Mouse (Mus musculus) hindbrain, embryonic 15.5 days (tissue): Measurements from ENCODE around the gene Il10. TPM values are rescaled to one million over a fixed set of nuclear protein-coding genes. Genes with fewer than 3 reads are reported as not detected.

Source experiments
- ATAC-seq: fragments of 200-750 bp; cut with Nextera tagmentation; 2 replicates; pipeline ENCODE4 v1.8.0; 2017; ENCODE audit warnings: low read depth, moderate number of reproducible peaks, moderate TSS enrichment; ENCODE audit not compliant: low FRiP score
- H3K27ac ChIP-seq: fragments of 300-500 bp; sonication (generic); replicated peaks from 2 replicates; pipeline ENCODE4 v1.5.1; 2015; ENCODE audit warnings: mild to moderate bottlenecking, inconsistent platforms
- H3K27me3 ChIP-seq: fragments of 300-500 bp; sonication (generic); 2 replicates; pipeline ENCODE4 v1.6.1; 2015; ENCODE audit warnings: control low read depth, inconsistent platforms
- H3K36me3 ChIP-seq: fragments of 300-500 bp; sonication (generic); 2 replicates; pipeline ENCODE4 v1.6.1; 2015; ENCODE audit warnings: control low read depth, inconsistent platforms
- H3K4me1 ChIP-seq: fragments of 300-500 bp; sonication (generic); replicated peaks from 2 replicates; pipeline ENCODE4 v1.6.1; 2015; ENCODE audit warnings: control low read depth, inconsistent platforms
- H3K4me2 ChIP-seq: fragments of 300-500 bp; sonication (generic); 2 replicates; pipeline ENCODE4 v1.6.1; 2015; ENCODE audit warnings: moderate library complexity, mild to moderate bottlenecking, inconsistent platforms
- H3K4me3 ChIP-seq: fragments of 300-500 bp; sonication (generic); 2 replicates; pipeline ENCODE4 v1.5.1; 2015; ENCODE audit warnings: mild to moderate bottlenecking, inconsistent platforms
- H3K9ac ChIP-seq: fragments of 300-500 bp; sonication (generic); 2 replicates; pipeline ENCODE4 v1.6.1; 2015; ENCODE audit warnings: inconsistent platforms
- H3K9me3 ChIP-seq: fragments of 300-500 bp; sonication (generic); 2 replicates; pipeline ENCODE4 v1.6.1; 2016; ENCODE audit warnings: control low read depth, inconsistent platforms
- WGBS: fragments of 180-500 bp; shearing (Covaris S2); methylation state at CpG from one replicate; pipeline ENCODE4 v1.1.7; 2015; 5-methylcytosine and 5-hydroxymethylcytosine counted together
- polyA plus RNA-seq: library from polyadenylated mRNA; unstranded; fragments of >200 nt; fragmentation: Nextera tagmentation; extraction: Ambion mirVana; gene quantifications from 2 replicates; pipeline ENCODE4 v1.2.1, GENCODE M21; 2015

Il10 gene
- polyA plus RNA-seq, 1 experiment from 2014 or later = not detected

DNA sequence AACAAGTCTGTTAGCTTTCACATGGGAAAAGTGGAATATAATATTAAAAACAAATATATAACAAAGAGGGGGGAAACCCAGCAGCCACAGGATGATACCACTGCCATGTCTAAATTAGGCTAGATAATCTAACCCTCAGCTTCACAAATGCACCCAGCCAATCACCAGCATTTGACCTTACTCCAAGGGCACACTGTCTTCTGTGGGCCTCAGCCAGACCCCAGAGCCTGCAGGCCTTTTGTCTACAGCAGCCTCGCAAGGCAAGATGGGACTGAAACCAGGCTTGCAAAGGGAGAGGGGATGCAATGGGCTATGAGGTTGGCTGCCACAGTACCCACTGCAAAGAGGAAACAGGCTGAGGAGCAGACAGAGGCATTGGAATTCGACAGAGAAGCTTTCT is 22.6 kb downstream of the Il10 start:
- no peak overlapping the region for H3K4me2 ChIP-seq
- H3K36me3 ChIP-seq = no peaks in the 10 kb centered on the region
- ATAC-seq = no peak
- H3K27ac ChIP-seq = no peak overlapping the region
- H3K9ac ChIP-seq = no peak overlapping the region
- no peaks in the 10 kb centered on the region for H3K27me3 ChIP-seq
- H3K4me3 ChIP-seq = no peak overlapping the region
- no peaks in the 10 kb centered on the region for H3K4me1 ChIP-seq
- 62% methylated on average over 2 of the region's 2 CpGs for WGBS
- no peaks in the 10 kb centered on the region for H3K9me3 ChIP-seq

DNA sequence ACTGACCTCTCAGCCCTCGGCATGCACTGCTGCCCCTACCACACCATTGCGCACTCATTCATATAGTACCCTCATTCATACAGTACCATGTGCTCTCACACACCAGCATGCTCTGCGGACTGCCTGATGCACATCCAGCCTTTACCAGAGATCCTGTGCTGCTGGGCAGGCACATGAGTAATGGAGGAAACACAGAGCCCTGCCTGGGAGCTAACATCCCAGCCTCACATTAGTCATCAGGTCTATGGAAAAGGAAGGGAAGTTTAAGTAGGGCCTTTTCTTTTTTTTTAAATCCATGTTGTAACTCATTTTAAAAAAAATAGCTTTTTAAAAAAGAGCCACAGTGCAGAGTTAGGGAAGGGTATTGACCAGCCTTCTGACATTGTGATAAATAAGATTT is 23.1 kb downstream of the Il10 start:
- no peak overlapping the region for H3K4me2 ChIP-seq
- H3K27me3 ChIP-seq = no peaks in the 10 kb centered on the region
- no peak overlapping the region for H3K27ac ChIP-seq
- H3K9me3 ChIP-seq = no peaks in the 10 kb centered on the region
- no peak for ATAC-seq
- no peaks in the 10 kb centered on the region for H3K4me1 ChIP-seq
- no peaks in the 10 kb centered on the region for H3K36me3 ChIP-seq
- 85% methylated on average over 3 of the region's 3 CpGs for WGBS
- H3K9ac ChIP-seq = no peak overlapping the region
- no peak overlapping the region for H3K4me3 ChIP-seq

DNA sequence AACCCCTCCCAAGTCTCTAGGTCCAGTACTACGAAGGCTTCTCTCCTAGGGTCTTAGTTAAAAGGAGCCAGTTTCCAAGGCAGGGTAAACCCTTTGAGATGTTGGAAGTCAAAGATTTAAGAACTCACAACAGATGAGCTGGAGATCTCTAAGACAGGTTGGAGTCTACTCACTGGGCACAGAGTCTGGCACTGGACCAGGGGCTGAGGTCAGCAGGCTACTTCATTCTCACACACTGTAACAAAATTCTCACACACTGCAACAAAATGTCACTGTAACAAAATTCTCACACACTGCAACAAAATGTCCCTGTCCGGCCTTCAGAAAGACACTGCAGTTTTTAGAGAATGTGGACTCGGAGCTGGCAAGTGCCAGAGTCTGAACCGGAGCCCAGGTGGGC is 24.0 kb downstream of the Il10 start:
- H3K9me3 ChIP-seq = no peaks in the 10 kb centered on the region
- H3K27ac ChIP-seq = no peak overlapping the region
- no peaks in the 10 kb centered on the region for H3K4me1 ChIP-seq
- no peak overlapping the region for H3K4me2 ChIP-seq
- ATAC-seq = no peak
- WGBS = 95% methylated on average over 4 of the region's 4 CpGs
- H3K4me3 ChIP-seq = no peak overlapping the region
- no peaks in the 10 kb centered on the region for H3K27me3 ChIP-seq
- H3K36me3 ChIP-seq = no peaks in the 10 kb centered on the region
- H3K9ac ChIP-seq = no peak overlapping the region

DNA sequence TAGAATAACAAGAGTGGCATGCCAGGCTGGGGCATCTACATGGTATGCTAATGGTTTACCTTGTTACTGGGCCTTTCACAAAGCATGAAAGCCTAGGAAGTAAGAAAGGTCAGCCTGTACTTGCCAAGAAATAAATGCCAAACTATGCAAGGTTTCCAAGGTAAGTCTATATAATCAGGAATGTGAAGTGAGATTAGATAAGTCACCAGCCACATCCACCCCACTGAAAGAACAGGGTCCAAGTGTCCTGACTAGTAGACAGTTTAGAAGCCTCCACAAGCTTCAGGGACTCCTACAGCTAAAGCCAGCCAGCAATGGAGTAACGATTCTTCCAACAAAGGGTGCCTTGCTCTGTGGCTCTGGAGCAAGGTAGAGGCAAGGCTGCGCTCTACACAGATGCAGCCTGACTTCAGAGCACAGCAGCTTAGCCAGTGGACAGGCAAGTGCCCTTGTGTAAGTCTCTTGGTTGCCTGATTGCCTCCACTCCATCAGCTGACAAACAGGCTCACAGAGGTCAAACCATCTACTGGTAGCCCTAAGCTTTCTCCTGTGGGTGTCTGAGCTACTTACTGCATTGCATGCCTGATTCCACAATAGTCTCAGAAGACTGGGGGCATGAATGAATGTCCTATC is 26.2 kb downstream of the Il10 start:
- WGBS = 88% methylated on average over 2 of the region's 2 CpGs
- no peaks in the 10 kb centered on the region for H3K4me1 ChIP-seq
- no peaks in the 10 kb centered on the region for H3K36me3 ChIP-seq
- no peak for ATAC-seq
- no peaks in the 10 kb centered on the region for H3K27me3 ChIP-seq
- H3K9ac ChIP-seq = no peak overlapping the region
- H3K4me3 ChIP-seq = no peak overlapping the region
- H3K27ac ChIP-seq = no peak overlapping the region
- H3K4me2 ChIP-seq = no peak overlapping the region
- no peaks in the 10 kb centered on the region for H3K9me3 ChIP-seq

DNA sequence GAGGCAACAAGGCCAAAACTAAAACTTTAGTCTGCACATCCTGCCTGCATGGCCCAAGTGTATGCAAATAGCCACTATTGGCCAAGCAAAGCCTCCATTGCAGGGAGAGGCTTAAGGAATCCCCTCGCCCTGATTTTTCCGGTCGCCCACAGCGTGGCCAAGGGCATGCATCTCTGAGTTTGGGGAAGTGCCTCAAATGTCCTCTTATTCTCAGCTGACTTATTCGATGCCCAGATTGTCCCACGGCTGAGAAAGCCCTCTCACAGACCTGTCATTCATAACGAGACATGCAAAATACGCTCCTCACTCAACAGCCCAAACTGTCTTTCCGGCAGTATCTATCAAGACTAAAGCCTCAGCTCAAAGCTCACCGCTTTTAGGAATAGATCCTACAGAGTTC is 27.0 kb downstream of the Il10 start:
- H3K4me3 ChIP-seq = no peak overlapping the region
- H3K27ac ChIP-seq = no peak overlapping the region
- ATAC-seq = no peak
- H3K9me3 ChIP-seq = no peaks in the 10 kb centered on the region
- H3K27me3 ChIP-seq = no peaks in the 10 kb centered on the region
- WGBS = 89% methylated on average over 10 of the region's 10 CpGs
- H3K36me3 ChIP-seq = no peaks in the 10 kb centered on the region
- H3K4me1 ChIP-seq = no peaks in the 10 kb centered on the region
- H3K4me2 ChIP-seq = no peak overlapping the region
- H3K9ac ChIP-seq = no peak overlapping the region

DNA sequence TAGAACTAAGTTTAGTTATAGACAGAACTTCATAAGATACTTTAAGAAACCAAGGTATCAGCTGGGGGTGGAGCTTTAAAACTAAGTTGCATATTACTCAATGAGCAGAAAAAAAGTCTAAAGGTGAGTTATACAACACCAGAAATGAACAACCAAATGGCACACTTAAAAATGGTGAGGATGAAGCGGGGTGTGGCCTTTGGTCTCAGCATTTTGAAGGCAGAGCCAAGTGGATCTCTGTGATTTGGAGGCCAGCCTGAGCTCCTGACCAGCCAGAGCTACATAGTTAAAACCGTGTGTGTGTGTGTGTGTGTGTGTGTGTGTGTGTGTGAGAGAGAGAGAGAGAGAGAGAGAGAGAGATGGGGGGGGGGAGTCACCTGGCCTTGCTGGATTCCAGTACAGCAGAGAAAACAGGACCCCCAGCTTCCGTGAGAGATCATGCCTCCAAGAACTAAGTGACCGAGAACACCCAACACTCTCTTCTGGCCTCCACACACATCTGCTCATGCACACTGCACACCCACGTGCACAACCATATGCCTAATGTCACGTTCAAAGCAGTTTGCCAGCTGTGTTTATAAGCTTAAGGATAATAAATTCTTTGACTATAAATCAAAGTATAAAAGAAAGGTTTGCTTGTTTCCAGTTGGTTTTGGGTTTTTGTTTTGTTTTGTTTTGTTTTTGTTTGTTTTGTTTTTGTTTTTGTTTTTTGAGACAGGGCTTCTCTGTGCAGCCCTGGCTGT is 28.6 kb downstream of the Il10 start:
- ATAC-seq = no peak
- Histone ChIP-seq H3K4me2 (no peak overlapping the region), H3K27ac (no peak overlapping the region), H3K4me3 (no peak overlapping the region), H3K9me3 (no peaks in the 10 kb centered on the region), H3K9ac (no peak overlapping the region), H3K4me1 (peaks cover 5% of the 10 kb centered on the region), H3K27me3 (no peaks in the 10 kb centered on the region), H3K36me3 (no peaks in the 10 kb centered on the region)
- 83% methylated on average over 6 of the region's 6 CpGs for WGBS

DNA sequence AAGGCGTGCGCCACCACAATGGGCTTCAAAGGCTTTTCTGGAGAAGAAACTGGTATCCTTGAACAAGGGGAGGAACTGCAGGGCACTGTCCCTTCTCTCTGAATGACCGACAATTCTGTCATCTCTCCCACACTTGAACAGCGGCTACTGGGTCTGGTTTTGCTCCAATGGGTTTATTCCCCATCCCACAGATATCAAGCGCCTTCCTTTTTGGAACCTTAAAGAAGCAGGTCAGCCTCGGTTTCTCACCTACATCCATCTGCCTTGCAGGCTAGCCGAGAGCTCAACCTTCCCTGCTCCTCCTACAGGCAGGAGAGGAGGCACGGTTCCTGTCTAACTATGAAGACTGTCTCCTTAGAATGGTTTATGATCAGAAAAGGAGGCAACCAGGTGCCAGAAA is 29.3 kb downstream of the Il10 start:
- Histone ChIP-seq H3K4me1 (peaks cover 8% of the 10 kb centered on the region), H3K4me2 (no peak overlapping the region), H3K9ac (no peak overlapping the region), H3K36me3 (no peaks in the 10 kb centered on the region), H3K4me3 (no peak overlapping the region), H3K27ac (no peak overlapping the region), H3K9me3 (no peaks in the 10 kb centered on the region), H3K27me3 (no peaks in the 10 kb centered on the region)
- no peak for ATAC-seq
- 96% methylated on average over 8 of the region's 8 CpGs for WGBS

DNA sequence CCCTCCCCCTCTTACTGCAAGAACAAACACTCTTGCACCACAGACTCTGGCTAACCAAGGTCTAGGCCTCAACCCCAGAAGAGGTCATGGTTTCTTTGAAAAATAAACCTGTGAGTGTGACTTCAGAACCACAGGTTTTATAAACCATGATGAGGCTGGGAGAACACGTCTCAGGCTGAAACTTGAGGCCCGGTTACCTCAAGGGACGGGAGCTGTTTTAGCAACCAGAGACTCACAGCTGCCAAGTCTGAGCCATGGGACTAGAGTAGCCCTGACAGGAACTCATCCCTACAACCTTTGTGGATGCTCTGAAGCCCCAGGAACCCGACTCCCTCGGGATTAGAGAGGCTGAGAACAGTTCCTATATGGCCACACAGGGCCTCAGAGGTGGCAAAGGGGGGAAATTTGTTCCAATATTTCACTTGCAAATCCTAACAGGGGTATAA is 29.7 kb downstream of the Il10 start:
- Histone ChIP-seq H3K36me3 (no peaks in the 10 kb centered on the region), H3K9ac (no peak overlapping the region), H3K27ac (no peak overlapping the region), H3K4me2 (no peak overlapping the region), H3K27me3 (no peaks in the 10 kb centered on the region), H3K4me1 (peaks cover 8% of the 10 kb centered on the region), H3K9me3 (no peaks in the 10 kb centered on the region), H3K4me3 (no peak overlapping the region)
- WGBS = 80% methylated on average over 5 of the region's 5 CpGs
- ATAC-seq = no peak

DNA sequence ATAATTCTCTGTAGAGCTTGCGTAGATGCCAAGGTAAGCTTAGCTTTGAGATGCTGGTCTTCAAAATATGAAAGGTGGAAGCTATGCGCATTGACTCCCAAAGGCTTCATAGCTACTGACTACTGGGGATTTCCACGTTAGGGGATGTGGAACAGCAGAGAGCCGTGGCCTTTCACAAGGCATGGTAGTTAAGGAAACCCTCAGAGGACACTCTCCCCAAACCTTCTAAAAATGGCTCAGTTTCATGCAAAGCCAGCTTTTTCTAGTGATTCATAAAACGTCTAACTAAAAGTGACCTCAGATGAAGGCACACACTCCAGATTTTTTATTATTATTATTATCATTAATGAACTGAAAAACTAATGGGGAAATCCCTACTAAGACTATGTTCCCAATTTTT is 30.4 kb downstream of the Il10 start:
- H3K27ac ChIP-seq = no peak overlapping the region
- no peak overlapping the region for H3K4me2 ChIP-seq
- peaks cover 3% of the 10 kb centered on the region; the same call in 1 of the 2 replicates for H3K36me3 ChIP-seq
- H3K9ac ChIP-seq = no peak overlapping the region
- no peaks in the 10 kb centered on the region for H3K27me3 ChIP-seq
- H3K4me1 ChIP-seq = peaks cover 8% of the 10 kb centered on the region
- WGBS = 89% methylated on average over 5 of the region's 5 CpGs
- no peak overlapping the region for H3K4me3 ChIP-seq
- no peak for ATAC-seq
- no peaks in the 10 kb centered on the region for H3K9me3 ChIP-seq

DNA sequence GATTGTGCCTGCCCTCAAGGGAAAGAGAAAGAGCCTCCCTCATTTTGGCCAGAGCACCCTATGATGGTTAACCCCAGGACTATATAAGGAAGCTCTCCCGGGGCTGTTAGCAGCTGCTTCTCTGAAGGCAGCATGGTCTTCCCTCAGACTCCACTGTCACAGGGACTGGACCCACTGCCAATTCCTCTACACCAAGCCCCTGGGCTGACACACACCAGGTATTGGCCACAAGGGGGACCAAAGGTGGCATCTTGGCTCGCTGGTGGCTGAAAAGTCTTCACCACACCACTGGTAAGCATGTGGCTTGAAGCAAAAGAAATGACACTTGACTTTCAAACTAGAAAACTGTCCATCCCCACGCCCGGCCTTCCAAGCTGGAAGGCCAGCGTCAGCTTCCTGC is 31.0 kb downstream of the Il10 start:
- Histone ChIP-seq H3K4me2 (no peak overlapping the region), H3K9me3 (no peaks in the 10 kb centered on the region), H3K36me3 (peaks cover 3% of the 10 kb centered on the region; the same call in 1 of the 2 replicates), H3K27ac (no peak overlapping the region), H3K4me1 (peaks cover 8% of the 10 kb centered on the region), H3K4me3 (no peak overlapping the region), H3K27me3 (no peaks in the 10 kb centered on the region), H3K9ac (no peak overlapping the region)
- ATAC-seq = no peak
- WGBS = 87% methylated on average over 5 of the region's 5 CpGs

DNA sequence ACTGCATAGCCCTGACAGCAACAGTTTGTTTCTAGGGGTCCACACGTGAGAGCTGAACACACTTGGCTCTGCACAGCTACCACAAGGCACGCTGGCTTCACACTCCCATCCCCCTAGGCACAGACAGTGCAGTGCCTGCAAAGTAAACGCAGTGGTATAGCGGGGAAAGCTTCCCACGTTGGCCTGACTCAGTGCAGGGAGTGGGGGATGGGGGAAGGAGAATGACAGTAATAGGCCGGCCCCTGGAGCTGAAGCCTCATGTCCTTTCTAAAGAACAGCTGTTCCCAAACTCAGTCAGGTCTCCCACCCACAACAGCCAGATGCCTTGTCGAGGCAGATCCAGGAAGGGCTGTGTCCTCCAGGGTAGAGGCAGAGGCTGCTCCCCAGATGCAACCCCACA is 31.4 kb downstream of the Il10 start:
- ATAC-seq = no peak
- no peak overlapping the region for H3K4me3 ChIP-seq
- no peak overlapping the region for H3K4me2 ChIP-seq
- 36% methylated on average over 7 of the region's 7 CpGs for WGBS
- no peaks in the 10 kb centered on the region for H3K27me3 ChIP-seq
- H3K36me3 ChIP-seq = peaks cover 8% of the 10 kb centered on the region; the same call in 1 of the 2 replicates
- no peak overlapping the region for H3K27ac ChIP-seq
- no peaks in the 10 kb centered on the region for H3K9me3 ChIP-seq
- H3K9ac ChIP-seq = no peak overlapping the region
- H3K4me1 ChIP-seq = peaks cover 8% of the 10 kb centered on the region

DNA sequence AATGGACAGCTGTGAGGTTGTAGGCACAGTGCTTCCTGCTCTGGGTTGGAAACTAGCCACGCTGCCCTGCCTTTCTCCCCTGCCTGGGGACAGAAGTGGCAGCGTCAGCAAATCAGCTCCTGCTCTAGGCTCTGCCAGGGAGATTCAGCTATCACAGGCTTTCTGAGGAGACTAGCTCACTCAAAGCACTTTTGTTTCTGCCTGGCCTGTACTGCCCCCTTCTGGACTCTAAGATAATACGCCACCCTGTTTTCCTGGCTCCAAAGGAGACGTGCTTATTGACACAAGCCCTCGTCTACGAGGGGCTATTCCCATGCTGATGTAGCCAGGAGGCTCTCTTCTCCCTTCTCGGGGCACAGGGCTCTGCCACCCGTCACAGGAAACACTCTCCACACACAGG is 33.6 kb downstream of the Il10 start:
- Histone ChIP-seq H3K9me3 (no peaks in the 10 kb centered on the region), H3K4me1 (peaks cover 10% of the 10 kb centered on the region), H3K27ac (peak overlapping the region; percentile 58), H3K36me3 (peaks cover 26% of the 10 kb centered on the region), H3K9ac (no peak overlapping the region), H3K27me3 (no peaks in the 10 kb centered on the region), H3K4me3 (no peak overlapping the region), H3K4me2 (no peak overlapping the region)
- 4% methylated on average over 8 of the region's 8 CpGs for WGBS
- peak; percentile 77 for ATAC-seq
